Mouse (Mus musculus): ENCODE data around the gene Pygo2.

DNA sequence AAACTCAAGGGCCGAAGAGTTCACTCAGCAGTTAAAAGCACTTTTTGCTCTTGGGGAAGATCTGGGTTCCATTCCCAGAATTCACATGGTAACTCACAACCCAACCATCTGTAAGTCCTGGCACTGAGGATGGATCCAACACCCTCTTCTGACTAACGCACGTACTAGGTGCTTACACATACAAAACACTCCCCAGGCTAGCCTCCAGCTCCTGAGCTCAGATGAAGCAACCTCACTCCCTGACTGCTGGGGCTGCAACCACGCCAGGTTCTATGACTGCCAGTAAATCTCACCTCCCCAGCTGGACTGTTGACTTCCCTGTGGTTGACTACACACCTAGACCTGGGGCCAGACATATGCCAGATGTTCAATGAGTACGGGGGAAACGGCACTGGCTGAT lies 23.1 kb upstream of the Pygo2 start:
- no peak for TF ChIP-seq CTCF (IDR thresholded peaks at IDR 0.05; ENCODE audit: control insufficient read depth, insufficient read depth, low read length)
- no peak for TF ChIP-seq POLR2A (IDR thresholded peaks at IDR 0.05; ENCODE audit: borderline replicate concordance, control insufficient read depth, low read depth, low read length)
